Mouse (Mus musculus): ENCODE results near the gene Dnah10.
A peak's percentile ranks its signal among the peaks of the same experiment; 100 is the strongest.
"Not testable (repeated sequence)": the region's sequence is repeated elsewhere in the genome, so short reads cannot be mapped to it uniquely, and the experiment has no call there.

DNA sequence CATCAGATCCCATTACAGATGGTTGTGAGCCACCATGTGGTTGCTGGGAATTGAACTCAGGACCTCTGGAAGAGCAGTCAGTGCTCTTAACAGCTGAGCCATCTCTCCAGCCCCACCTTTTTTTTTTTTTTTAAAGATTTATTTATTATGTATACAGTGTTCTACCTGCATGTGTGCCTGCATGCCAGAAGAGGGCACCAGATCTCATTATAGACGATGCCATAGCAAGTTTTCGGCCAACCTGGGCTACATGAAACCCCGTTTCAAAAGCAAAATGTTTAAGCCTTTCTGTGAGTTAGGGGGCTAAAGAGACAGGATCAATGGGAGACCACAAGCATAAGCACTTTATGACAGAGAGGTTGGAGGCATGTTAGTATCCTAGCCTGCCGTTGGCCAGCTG, 51.4 kb downstream of the Dnah10 start:
- not testable (repeated sequence) for TF ChIP-seq ETS1 (conservative IDR thresholded peaks at IDR 0.05; ENCODE audit: low read depth, low read length); ZMIZ1 (IDR thresholded peaks at IDR 0.05; ENCODE audit: low read depth, low read length); ZC3H11A (IDR thresholded peaks at IDR 0.05; ENCODE audit: low read depth, low read length)
- peak in 1 of 2 experiments; percentile 47; a peak in 2 of 4 replicates for TF ChIP-seq CTCF (conservative IDR thresholded peaks at IDR 0.05 in 1 of 2, IDR thresholded peaks at IDR 0.05 in 1 of 2; ENCODE audit: low read depth in 2 of 2, low read length in 2 of 2)
